Mouse (Mus musculus): ENCODE results near the gene Tom1. TPM values are rescaled to one million over a fixed set of nuclear protein-coding genes. Genes with fewer than 3 reads are reported as not detected.

Gene Tom1
- total RNA-seq, 2 experiments from 2014 or later, result 60.7 to 71.3 TPM

GRCm38 (mm10) chr8:75038497-75038896 is 5.0 kb downstream of the Tom1 start:
- peak in 1 of 2 experiments; percentile 43 for DNase-seq
- intact Hi-C loops (cut with DNase I), result no loop called here

GRCm38 (mm10) chr8:75039754-75040153 is 6.2 kb downstream of the Tom1 start:
- no peak for DNase-seq
- intact Hi-C loops (cut with DNase I), result no loop called here

GRCm38 (mm10) chr8:75042171-75042570 is 8.7 kb downstream of the Tom1 start:
- intact Hi-C loops (cut with DNase I), result loop anchor here (2.0 kb wide), 1 partner anchor 21 kb away; no protein-coding TSS in a partner anchor
- DNase-seq, result no peak

- intact Hi-C loops (cut with DNase I), result loop anchor here (2.0 kb wide), 1 partner anchor 20 kb away; no protein-coding TSS in a partner anchor
- DNase-seq, result no peak
These were observed 9.5 kb downstream of the Tom1 start for GRCm38 (mm10) chr8:75042974-75043373.

- intact Hi-C loops (cut with DNase I), result no loop called here
- peak in 1 of 2 experiments; percentile 31 for DNase-seq
These were observed 12.8 kb downstream of the Tom1 start for GRCm38 (mm10) chr8:75046303-75046702.

- intact Hi-C loops (cut with DNase I), result no loop called here
- no peak for DNase-seq
These were observed 14.3 kb downstream of the Tom1 start for GRCm38 (mm10) chr8:75047784-75048183.

- no peak for DNase-seq
- intact Hi-C loops (cut with DNase I), result no loop called here
These were observed 19.8 kb downstream of the Tom1 start for GRCm38 (mm10) chr8:75053342-75053741.

- DNase-seq, result no peak
- intact Hi-C loops (cut with DNase I), result no loop called here
These were observed 22.2 kb downstream of the Tom1 start for GRCm38 (mm10) chr8:75055673-75056072.

- intact Hi-C loops (cut with DNase I), result no loop called here
- no peak for DNase-seq
These were observed 26.5 kb downstream of the Tom1 start for GRCm38 (mm10) chr8:75060022-75060421.

- intact Hi-C loops (cut with DNase I), result no loop called here
- DNase-seq, result no peak
These were observed 27.3 kb downstream of the Tom1 start for GRCm38 (mm10) chr8:75060815-75061214.

GRCm38 (mm10) chr8:75063290-75063689 is 29.8 kb downstream of the Tom1 start:
- DNase-seq, result peak in 1 of 2 experiments; percentile 47
- intact Hi-C loops (cut with DNase I), result loop anchor here (2.0 kb wide), 1 partner anchor 20 kb away; no protein-coding TSS in a partner anchor

GRCm38 (mm10) chr8:75064790-75065189 is 31.3 kb downstream of the Tom1 start:
- DNase-seq, result no peak
- intact Hi-C loops (cut with DNase I), result no loop called here

- intact Hi-C loops (cut with DNase I), result no loop called here
- no peak for DNase-seq
These were observed 33.8 kb downstream of the Tom1 start for GRCm38 (mm10) chr8:75067287-75067686.

- intact Hi-C loops (cut with DNase I), result loop anchor here (2.0 kb wide), 2 partner anchors 149 to 203 kb away; no protein-coding TSS in a partner anchor
- DNase-seq, result no peak
These were observed 36.8 kb downstream of the Tom1 start for GRCm38 (mm10) chr8:75070297-75070696.

- intact Hi-C loops (cut with DNase I), result loop anchor here (1.0 to 2.0 kb wide), 3 partner anchors 37 to 201 kb away; no protein-coding TSS in a partner anchor
- DNase-seq, result peak; percentile 81 to 83
These were observed 38.3 kb downstream of the Tom1 start for GRCm38 (mm10) chr8:75071627-75072346.

- intact Hi-C loops (cut with DNase I), result no loop called here
- DNase-seq, result no peak
These were observed 41.4 kb downstream of the Tom1 start for GRCm38 (mm10) chr8:75074876-75075275.

- no peak for DNase-seq
- intact Hi-C loops (cut with DNase I), result no loop called here
These were observed 44.7 kb downstream of the Tom1 start for GRCm38 (mm10) chr8:75078215-75078614.

GRCm38 (mm10) chr8:75078851-75079250 is 45.3 kb downstream of the Tom1 start:
- intact Hi-C loops (cut with DNase I), result no loop called here
- no peak for DNase-seq

- intact Hi-C loops (cut with DNase I), result no loop called here
- DNase-seq, result no peak
These were observed 48.0 kb downstream of the Tom1 start for GRCm38 (mm10) chr8:75081364-75082040.

- DNase-seq, result no peak
- intact Hi-C loops (cut with DNase I), result no loop called here
These were observed 48.8 kb downstream of the Tom1 start for GRCm38 (mm10) chr8:75082181-75082805.

- intact Hi-C loops (cut with DNase I), result no loop called here
These were observed 50.3 kb downstream of the Tom1 start for GRCm38 (mm10) chr8:75083846-75084245.

More at GRCm38 (mm10) chr8:75083846-75084245, 50.3 kb downstream of the Tom1 start:
- DNase-seq, result peak; percentile 92
